Mouse (Mus musculus) cerebellum, adult 18-20 months (tissue): ENCODE results near the gene Hist1h4c.

Experiments
- DNase-seq, 2 experiments: peaks; one replicate each; pipeline ENCODE4 v3.0.0; 2021

Gene Hist1h4c

DNA sequence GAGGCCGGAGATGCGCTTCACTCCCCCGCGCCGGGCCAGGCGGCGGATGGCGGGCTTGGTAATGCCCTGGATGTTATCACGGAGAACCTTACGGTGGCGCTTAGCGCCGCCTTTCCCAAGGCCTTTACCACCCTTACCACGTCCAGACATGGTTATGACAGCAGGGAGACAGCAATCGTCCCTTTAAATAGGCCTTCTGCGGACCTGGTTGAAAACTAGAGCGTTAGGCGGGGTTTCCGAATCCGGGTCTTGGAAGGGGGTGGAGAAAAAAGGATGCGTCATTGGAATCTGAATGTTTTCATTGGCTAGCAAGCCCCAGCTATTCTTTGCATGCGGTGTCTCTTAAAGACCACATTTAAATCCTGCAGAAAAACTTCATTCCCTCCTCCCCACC is at the start of gene Hist1h4c:
Gene Hist1h4c, minus strand, starts transcription at position 155 of the 394 bp plus-strand sequence.
- peak; percentile 96 to 98 for DNase-seq

DNA sequence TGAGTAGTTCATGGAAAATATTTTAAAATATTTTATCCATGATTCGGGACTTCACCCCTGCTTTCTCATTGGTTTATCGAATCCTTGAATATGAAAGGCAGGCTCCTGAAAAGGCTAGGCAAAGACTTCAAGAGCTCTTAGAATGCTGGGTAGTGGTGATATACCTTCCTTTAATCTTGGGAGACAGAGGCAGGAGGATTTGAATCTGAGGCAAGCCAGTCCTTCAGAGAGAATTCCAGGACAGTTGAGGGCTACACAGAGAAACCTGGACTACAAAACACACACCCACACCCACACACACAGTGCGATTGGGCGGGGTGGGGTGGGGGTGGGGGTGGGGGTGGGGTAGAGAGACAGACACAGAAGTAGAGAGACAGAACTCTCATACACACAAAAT is 49.6 kb upstream of the Hist1h4c start:
- DNase-seq = no peak

DNA sequence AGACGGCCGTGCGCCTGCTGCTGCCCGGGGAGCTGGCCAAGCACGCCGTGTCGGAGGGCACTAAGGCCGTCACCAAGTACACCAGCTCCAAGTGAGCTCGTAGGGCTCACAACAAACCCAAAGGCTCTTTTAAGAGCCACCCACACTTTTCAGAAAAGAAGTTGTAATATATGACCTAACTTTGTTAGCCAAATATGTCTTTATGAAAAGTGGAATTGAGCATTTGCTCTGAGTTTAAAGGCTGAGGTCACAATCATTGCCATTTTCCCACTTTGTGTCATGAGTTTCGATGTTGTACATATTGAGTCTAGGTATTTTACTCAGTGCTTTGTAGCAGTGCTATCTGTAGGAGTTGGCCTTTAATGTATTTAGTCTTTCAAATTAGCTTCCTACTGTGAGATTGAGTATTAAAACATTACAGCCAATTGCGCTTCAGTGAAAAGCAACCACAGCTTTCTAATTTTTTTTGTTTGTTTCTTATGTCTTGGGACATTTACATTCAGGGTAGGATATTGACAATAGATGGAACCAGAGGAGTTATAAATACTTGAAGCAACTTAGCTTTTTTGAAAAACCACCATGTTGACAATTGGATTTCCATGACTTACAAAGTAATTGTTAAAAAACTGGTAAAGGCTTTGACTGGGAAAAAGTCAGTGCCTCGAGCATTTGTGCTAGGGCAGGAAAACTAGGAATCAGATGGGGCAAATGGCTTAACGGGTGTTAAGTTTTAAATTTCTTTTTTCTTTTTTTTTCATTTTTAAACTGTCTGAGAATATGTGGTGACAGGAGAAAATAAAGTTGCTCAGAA is 49.0 kb upstream of the Hist1h4c start:
- DNase-seq = peak in 1 of 2 experiments; percentile 26

DNA sequence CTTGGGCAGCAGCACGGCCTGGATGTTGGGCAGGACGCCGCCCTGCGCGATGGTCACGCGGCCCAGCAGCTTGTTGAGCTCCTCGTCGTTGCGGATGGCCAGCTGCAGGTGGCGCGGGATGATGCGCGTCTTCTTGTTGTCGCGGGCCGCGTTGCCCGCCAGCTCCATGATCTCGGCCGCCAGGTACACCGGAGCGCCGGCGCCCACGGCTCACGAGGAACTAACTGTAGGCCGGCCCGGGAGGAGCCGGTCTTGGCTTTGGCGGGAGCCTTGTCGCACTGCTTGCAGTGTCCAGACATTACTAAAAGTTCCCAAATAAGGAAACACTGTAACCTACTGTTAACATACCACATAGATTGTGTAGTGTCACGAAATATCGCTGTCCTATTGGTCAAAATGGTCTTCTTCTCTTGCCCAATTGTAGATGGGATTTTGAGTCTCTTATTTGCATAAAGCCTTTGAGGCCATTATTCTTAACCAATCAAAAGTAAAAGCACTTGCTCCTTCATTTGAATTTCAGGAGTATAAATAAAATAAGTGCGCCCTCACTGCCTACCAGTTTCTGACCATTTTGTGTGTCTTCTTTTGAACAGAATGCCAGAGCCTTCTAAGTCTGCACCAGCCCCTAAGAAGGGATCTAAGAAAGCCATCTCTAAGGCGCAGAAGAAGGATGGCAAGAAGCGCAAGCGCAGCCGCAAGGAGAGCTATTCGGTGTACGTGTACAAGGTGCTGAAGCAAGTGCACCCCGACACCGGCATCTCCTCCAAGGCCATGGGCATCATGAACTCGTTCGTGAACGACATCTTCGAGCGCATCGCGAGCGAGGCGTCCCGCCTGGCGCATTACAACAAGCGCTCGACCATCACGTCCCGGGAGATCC is 48.2 kb upstream of the Hist1h4c start, which contains the start of gene Hist1h2bb:
Gene Hist1h2bb, plus strand, starts transcription at position 534 of the 880 bp plus-strand sequence.
- DNase-seq = peak; percentile 56 to 76

DNA sequence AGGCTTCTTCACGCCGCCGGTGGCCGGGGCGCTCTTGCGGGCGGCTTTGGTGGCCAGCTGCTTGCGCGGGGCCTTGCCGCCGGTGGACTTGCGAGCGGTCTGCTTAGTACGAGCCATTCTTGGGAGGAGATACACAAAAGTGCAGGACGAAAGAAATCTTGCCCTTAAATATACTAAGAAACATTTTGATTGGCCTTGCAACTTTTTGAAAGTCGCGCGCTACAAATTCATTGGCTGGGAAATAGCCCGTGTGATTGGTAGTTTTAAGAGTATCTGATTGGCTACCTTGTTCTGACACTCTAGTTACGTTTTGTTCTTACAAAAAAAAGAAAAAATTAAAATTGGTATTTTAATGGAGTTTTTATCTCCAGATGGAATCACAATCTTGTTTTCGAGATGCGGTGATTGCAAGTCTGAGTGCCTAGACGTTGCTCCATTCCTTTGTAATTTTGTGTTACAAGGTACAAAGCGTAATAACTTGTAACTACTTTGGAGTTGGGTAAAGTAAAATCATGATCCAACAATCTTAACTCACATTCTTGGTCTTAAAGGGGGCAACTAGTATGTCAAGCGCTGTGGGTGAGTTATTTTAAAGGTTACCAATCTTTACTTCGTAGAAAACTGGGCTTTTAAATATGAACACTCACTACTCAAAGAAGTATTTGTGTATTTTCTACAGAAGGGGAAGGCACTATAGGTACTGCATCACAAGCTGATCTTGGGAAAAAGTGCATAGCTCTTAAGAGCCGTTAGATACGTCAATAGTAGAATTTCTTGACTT is 47.3 kb upstream of the Hist1h4c start, which contains the start of gene Hist1h3c:
Gene Hist1h3c, minus strand, starts transcription at position 222 of the 781 bp plus-strand sequence.
- peak; percentile 76 to 81 for DNase-seq

DNA sequence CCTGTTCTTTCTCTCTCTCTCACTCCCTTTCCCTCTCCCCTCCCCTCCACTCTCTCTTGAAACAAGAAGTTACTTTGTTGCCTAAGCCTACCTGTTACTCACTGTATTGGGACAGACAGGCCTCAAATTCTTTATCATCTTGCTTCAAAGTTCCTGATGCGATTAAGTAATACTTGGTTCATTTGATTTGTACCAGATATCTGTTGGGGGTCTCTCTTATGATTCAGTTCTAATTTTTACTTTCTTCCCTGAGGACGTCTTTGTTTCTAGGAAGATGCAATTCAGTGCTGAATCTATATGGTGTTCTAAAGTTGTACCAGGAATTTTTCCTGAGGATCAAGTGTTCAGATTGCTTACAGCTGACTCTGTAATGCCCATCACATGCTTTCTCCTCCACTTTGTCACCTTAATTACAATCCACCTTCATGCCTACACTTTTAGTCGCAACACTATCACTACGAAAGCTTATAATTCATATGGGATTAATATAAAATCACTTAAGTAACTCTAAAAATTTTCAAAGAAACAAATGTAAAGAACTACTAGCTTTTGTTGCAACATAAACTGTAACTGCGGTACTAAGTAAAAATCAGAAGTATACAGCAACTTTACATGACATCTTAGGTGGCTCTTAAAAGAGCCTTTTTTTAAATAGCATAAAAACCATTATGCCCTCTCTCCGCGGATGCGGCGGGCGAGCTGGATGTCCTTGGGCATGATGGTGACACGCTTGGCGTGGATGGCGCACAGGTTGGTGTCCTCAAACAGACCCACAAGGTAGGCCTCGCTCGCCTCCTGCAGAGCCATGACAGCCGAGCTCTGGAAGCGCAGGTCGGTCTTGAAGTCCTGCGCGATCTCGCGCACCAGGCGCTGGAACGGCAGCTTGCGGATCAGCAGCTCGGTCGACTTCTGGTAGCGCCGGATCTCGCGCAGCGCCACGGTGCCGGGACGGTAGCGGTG is 46.4 kb upstream of the Hist1h4c start:
- DNase-seq = no peak

DNA sequence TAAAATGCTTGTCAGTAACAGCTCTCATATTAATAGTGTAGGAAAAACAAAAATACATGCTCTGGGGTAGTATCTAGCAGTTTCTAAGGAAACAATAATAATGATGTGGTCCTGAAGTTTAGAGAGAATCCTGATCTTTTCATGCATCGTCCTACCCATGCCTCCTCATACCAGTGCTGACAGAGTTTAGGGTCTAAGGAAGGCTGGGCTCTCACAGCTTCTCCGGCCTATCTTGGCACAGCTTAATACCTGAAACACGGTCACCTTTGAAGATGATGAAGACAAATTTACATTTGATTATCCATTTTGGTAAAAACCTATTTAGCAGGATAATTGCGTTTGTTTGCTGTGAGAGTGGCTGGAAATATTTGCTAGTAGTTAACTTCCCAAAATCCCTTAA is 45.7 kb upstream of the Hist1h4c start:
- no peak for DNase-seq

DNA sequence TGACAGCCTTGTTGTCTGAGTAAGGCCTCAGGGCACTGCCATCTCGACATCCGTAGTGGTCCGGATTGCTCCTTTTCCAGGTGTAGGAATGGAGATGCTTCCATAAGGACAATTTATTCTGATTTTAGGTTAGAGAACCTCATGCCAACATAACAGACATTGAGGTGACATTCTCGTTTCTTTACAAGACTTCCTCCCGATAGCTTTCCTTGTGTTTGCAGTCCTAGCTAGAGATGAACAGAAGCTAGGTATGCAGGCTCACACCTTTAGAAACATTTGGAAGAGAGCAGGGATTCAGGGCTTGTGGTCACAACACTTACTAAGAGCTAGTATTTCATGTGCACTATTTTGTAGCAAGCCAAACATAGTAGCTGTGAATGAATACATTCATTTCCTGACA is 45.0 kb upstream of the Hist1h4c start:
- no peak for DNase-seq

DNA sequence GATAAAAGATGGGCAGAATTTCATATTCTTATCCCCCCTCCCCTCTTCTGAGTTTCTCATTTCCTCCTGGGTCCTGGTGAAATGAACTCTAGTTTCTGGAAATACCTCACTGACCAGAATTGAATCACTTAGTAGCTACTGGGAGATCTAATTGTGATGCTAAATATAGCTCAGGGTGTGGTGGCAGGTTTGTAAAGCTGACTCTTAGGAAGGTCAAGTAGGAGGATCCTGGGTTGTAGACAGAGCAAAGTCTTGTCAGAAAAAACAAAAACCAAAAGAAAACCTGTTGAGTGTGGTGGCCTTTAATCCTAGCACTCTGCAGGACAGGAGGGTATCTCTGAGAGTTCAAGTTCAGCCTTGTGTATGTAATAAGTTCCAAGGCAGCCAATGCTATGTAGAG is 43.8 kb upstream of the Hist1h4c start:
- DNase-seq = no peak

DNA sequence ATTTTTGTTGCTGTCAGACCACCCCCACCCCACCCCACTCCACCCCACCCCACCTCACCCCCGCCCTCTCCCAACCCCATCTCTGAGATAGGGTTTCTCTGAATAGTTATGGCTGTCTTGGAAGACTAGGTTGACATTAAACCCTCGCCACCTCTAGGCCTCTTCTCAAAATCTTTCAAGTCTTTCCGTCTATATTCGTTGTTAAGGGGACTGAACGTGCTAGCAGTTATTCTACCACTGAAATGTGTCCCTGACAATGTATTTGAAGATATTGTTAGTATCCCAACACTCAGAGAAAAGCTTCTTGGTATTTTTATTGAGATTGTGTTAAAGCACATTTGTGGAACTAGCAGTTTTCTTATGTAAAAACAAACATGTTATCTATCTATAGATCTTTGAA is 42.7 kb upstream of the Hist1h4c start:
- DNase-seq = no peak

DNA sequence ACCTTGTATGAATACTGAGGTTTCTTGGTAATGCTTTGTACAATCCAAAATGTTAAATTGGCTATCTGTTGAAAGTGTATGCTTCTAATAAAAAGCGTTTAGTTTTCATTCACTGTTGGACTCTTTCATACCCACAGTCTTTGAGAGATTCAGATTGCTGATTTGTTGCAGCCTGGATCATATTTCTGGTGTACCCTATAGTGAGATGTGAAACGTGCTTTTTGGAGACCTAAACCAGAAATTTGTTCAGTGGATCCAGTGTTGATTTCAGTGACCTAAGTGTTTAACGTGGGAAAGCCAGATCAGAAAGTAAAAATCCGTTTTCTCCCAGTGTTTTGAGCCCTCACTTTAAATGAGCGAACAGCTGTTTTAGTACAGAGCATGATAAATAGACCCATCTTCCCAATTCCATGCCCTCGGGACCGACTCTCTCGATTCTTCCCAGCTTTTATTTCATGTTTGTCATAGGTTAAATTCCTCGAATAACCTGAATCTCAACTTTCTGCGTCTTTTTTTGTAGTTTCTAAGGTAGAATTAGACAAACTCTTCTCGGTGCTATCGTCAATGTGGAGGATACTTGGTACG is 42.1 kb upstream of the Hist1h4c start:
- no peak for DNase-seq

DNA sequence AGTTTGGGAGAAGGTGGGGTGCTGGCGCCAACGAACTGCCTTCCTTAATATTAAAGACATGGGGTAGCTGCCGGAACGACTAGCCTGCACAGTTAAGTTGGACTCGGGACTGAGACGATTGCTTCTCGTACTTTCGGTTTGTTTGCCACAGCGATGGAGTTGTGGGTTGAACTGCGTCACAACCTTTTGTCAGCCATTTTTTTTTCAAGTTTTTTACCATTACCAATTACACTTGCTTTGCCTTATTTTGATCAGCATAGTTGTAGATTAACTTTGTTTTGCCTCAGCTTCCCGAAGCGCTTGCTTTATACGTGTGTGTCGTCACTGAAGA is 41.6 kb upstream of the Hist1h4c start:
- DNase-seq = no peak

DNA sequence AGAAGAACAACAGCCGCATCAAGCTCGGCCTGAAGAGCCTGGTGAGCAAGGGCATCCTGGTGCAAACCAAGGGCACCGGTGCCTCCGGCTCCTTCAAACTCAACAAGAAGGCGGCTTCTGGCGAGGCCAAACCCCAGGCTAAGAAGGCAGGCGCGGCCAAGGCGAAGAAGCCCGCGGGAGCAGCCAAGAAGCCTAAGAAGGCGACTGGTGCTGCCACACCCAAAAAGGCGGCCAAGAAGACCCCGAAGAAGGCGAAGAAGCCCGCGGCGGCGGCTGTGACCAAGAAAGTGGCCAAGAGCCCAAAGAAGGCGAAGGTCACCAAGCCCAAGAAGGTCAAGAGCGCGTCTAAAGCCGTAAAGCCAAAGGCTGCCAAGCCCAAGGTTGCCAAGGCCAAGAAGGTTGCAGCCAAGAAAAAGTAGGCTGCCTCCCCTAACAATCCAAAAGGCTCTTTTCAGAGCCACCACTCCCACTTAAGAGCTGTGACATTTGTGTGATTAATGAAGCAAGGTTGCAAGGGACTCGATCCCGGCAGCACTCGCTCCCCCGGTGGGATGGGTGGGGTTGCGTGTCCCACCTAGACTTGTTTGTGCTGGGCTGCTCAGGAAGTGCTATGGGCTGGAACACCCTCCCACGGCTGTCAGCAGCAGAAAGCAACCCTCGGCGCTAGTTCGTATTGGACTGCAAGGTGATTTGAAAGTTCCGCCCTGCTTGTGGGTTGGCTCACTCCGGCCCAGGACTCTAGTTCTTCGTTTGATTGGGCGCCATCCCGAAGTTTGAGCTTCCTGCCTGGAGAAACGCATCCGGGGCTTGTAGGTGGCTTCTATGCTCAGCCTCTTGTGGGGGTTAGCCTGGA is 41.0 kb upstream of the Hist1h4c start:
- peak; percentile 84 to 94 for DNase-seq

DNA sequence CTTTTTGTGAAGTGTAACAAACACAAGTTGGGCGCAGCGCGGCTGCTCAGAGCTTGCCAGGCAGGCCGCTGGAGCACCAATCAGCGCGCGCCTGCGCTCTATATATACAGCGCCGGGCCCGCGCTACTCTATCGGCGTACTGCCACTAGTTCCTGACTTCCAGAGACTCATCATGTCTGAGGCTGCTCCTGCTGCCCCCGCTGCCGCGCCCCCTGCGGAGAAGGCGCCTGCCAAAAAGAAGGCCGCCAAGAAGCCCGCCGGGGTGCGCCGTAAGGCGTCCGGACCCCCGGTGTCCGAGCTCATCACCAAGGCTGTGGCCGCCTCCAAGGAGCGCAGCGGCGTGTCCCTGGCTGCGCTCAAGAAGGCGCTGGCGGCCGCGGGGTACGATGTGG is 40.4 kb upstream of the Hist1h4c start, which contains the start of gene Hist1h1c:
Gene Hist1h1c, plus strand, starts transcription at position 132 of the 392 bp plus-strand sequence.
- DNase-seq = peak; percentile 74 to 78

DNA sequence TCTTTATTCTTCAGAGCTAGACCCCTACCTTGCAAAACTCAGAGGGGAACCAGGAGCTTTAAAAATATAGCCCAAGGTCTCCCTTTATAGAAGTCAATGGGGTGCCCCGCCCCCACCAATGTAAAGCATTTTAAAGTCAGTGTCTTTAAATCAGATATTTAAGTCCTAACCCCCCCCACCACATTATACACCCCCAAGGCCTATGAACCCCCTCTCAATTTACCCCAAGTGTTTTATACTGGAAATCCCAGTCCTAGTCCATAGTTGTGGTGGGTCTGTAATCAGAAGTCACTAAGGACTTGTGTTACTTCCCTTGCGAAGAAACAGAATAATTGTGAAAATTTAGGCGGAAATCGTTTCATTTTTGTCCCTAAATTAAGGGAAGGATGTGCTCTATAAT is 39.8 kb upstream of the Hist1h4c start:
- no peak for DNase-seq

DNA sequence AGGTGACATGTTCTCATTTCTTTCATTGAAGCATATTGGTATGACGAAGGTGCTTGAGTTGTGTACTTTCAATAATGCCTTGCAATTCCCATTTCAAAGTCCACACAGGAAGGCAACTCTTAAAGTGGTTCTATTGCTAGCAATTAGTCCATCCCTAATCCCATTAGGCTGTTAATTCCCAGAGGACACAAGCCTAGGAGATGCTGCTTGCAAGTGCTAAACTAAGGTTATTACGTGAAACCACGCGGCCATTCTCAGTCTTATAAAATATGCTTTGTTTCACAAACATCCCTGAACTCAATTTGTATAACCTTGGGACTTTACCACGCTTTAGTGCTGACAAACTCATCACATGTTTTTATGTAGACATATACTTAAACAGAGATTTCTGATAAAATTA is 38.8 kb upstream of the Hist1h4c start:
- DNase-seq = no peak

DNA sequence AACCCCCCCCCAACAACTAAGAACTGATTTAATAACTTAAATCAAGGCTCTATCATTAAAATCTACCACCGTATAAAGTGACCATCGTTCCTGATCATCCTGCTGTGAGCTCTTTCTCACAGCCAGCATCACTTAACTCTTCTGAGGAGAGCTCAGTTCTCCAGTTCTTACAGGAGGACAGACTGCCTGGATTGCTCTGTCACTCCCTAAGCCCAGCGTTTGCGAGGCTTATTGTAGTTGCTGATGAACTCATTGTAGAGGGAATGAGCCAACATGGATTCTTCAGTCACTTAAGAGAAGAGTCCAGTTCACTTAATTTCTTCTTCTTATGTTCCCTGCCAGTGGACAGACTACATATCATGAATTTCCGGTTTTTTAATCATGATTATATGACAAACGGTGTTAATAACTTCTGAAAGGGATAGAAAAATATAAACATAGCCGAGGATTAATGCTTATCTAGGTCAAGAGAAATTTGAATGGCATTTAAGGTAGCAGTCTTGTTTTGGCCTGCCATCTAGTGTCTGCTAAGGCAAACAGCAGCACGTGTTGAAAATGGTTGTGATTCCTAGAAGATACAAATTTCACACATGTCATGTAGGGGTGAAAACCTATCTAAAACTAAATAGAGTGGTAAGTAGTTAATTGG is 34.0 kb upstream of the Hist1h4c start:
- DNase-seq = peak; percentile 33 to 40

DNA sequence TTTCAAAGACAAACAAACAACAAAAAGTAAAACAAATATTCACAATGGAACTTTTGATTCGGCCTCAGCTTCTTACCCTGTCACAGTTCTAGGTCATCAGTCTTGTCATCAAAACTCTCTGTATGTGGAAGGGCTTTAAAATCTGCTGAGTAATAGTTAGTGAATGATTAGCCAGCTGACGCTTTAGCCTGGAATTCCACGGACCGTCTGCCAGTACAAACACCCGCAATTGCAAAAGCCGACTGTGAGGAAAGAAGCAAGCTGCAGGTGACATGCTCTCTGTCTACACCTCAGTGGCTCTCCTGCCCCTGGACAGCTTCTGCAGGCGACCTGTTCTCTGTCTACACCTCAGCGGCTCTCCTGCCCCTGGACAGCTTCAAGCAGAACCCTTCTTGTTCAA is 32.2 kb upstream of the Hist1h4c start:
- no peak for DNase-seq

DNA sequence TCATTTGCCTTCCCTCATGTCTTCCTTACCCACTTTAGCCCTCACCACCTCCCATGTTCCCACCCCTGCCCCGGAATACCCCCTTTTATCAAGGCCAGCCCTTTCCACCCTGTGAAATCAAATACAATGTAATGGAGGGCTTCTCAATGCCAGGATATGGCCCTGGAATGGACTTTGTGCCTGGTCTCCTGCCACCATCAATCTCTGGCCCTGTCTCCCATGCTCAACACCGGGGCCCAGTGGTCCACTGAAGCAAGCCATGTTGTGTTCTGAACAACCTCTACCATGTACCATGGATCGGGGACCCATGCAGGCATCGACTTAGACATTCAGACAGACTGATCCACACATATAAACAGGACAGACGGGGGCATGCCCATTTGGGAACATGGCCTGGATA is 31.5 kb upstream of the Hist1h4c start:
- no peak for DNase-seq

DNA sequence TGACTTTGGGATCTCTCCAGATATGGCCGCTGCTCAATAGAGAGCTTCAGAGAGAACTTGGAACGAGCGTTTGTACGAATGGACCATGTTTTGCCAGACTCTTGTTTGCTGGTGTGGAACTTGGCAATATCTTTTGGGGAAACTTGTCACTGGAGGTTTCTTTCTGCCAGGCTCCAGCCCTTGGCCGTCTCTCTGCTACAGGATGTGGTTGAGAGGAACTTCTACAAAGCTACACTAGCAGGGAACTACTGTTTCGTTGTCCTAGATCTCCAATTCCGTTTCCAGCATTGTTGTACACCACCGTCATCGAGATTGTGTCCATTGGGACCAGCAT is 30.9 kb upstream of the Hist1h4c start:
- no peak for DNase-seq
